Mouse (Mus musculus) 416B (cell line): ENCODE results near the gene 4930503B20Rik.

ENCODE experiments used
- DNase-seq: peaks from one replicate; pipeline ENCODE4 v3.0.0; 2011; ENCODE audit warnings: low read depth

The 4930503B20Rik gene

GRCm38 (mm10) chr3:146599198-146599900 lies 51.8 kb downstream of the 4930503B20Rik start:
- no peak for DNase-seq

GRCm38 (mm10) chr3:146598411-146598810 lies 52.7 kb downstream of the 4930503B20Rik start:
- DNase-seq, result no peak

- no peak for DNase-seq
These were observed 54.3 kb downstream of the 4930503B20Rik start for GRCm38 (mm10) chr3:146596864-146597263.

GRCm38 (mm10) chr3:146596387-146596786 lies 54.7 kb downstream of the 4930503B20Rik start:
- DNase-seq, result no peak

GRCm38 (mm10) chr3:146595440-146595839 lies 55.7 kb downstream of the 4930503B20Rik start:
- DNase-seq, result no peak
